In genomic region chr4:114495688-114496426, GRCm38 (mm10) we compare ENCODE assay signal across 12 mouse cellular contexts.
DNase-seq lines count a peak whose midpoint lies in the region; ATAC-seq and TF ChIP-seq lines count a peak whose summit lies in the region.
"Had no signal": no experiment of that assay in that cellular context is flagged by ENCODE, and none has a peak within 500 bp of the region (broad histone marks: within the 10 kb centered on the region; RNA-seq: fewer than 3 reads in every experiment).

No protein-coding gene starts in this region.

- H3K27ac ChIP-seq in limb, embryonic 14.5 days (replicated peaks; ENCODE audit: low read depth, low read length), result no peak overlapping the region
- no peak overlapping the region for H3K27ac ChIP-seq in limb, embryonic 10.5 days
- no peak overlapping the region for H3K27ac ChIP-seq in hindbrain, embryonic 16.5 days (ENCODE audit: low read depth, low read length)
- no peak overlapping the region for H3K27ac ChIP-seq in midbrain, postnatal 0 days (ENCODE audit: low read depth, low read length)
- H3K27ac ChIP-seq: kidney, embryonic 15.5 days had no signal

- ATAC-seq in limb, embryonic 14.5 days (ENCODE audit: low FRiP score, low read depth), result peak; percentile 9; the same call in 1 of the 2 replicates
- ATAC-seq in hindbrain, embryonic 16.5 days, result peak; percentile 72
- peak; percentile 17; the same call in 1 of the 2 replicates for ATAC-seq in midbrain, postnatal 0 days (ENCODE audit: low FRiP score)
- no peak for ATAC-seq in CD4-positive, CD25-positive, alpha-beta regulatory T cell, adult 4 months
- ATAC-seq: liver, postnatal 0 days had no signal

- TF ChIP-seq CTCF in midbrain, postnatal 0 days (IDR thresholded peaks at IDR 0.05), result no peak

- H3K9me3 ChIP-seq in limb, embryonic 14.5 days (ENCODE audit: control insufficient read depth, low read length), result no peaks in the 10 kb centered on the region; the same call in 1 of the 2 replicates
- no peaks in the 10 kb centered on the region for H3K9me3 ChIP-seq in limb, embryonic 10.5 days (replicated peaks)
- no peaks in the 10 kb centered on the region for H3K9me3 ChIP-seq in hindbrain, embryonic 16.5 days (ENCODE audit: control insufficient read depth, low read length)
- no peaks in the 10 kb centered on the region for H3K9me3 ChIP-seq in midbrain, postnatal 0 days (ENCODE audit: low read length)
- H3K9me3 ChIP-seq: kidney, embryonic 15.5 days had no signal

- no peak for TF ChIP-seq POLR2A in limb, embryonic 14.5 days (IDR thresholded peaks at IDR 0.05; ENCODE audit: borderline replicate concordance, extremely low read depth, insufficient read depth, insufficient read length)

- peak; percentile 42 for DNase-seq in embryo, embryonic 10 days (ENCODE audit: low spot score)
- no peak for DNase-seq in embryo, embryonic 9.5 days (ENCODE audit: extremely low spot score)
- DNase-seq in limb, embryonic 14.5 days (ENCODE audit: low spot score), result no peak
- DNase-seq in limb, embryonic 10.5 days (ENCODE audit: low spot score), result no peak
- peak; percentile 35 for DNase-seq in midbrain, postnatal 0 days (ENCODE audit: low spot score)
- DNase-seq in adrenal gland, postnatal 36 days, result no peak
- DNase-seq: adrenal gland, postnatal 25 days; liver, postnatal 0 days; right cerebral cortex, postnatal 25 days had no signal

- H3K9ac ChIP-seq in limb, embryonic 14.5 days (ENCODE audit: low read depth, low read length, severe bottlenecking), result no peak overlapping the region
- H3K9ac ChIP-seq in hindbrain, embryonic 16.5 days (ENCODE audit: low read depth, low read length), result no peak overlapping the region
- no peak overlapping the region for H3K9ac ChIP-seq in midbrain, postnatal 0 days (replicated peaks; ENCODE audit: low read length, poor library complexity, severe bottlenecking)
- H3K9ac ChIP-seq: kidney, embryonic 15.5 days; liver, postnatal 0 days had no signal

- no peaks in the 10 kb centered on the region for H3K36me3 ChIP-seq in limb, embryonic 14.5 days (ENCODE audit: control insufficient read depth, insufficient read depth, low read length)
- H3K36me3 ChIP-seq in limb, embryonic 10.5 days, result no peaks in the 10 kb centered on the region
- H3K36me3 ChIP-seq in hindbrain, embryonic 16.5 days (ENCODE audit: control insufficient read depth, insufficient read depth, low read length), result no peaks in the 10 kb centered on the region
- no peaks in the 10 kb centered on the region for H3K36me3 ChIP-seq in midbrain, postnatal 0 days (ENCODE audit: insufficient read depth, low read length)
- H3K36me3 ChIP-seq: kidney, embryonic 15.5 days had no signal

- 57% methylated on average over 4 of the region's 4 CpGs for WGBS in limb, embryonic 14.5 days
- 55% methylated on average over 4 of the region's 4 CpGs for WGBS in limb, embryonic 10.5 days
- WGBS in hindbrain, embryonic 16.5 days, result 34% methylated on average over 4 of the region's 4 CpGs
- 38% methylated on average over 4 of the region's 4 CpGs for WGBS in midbrain, postnatal 0 days

- no peaks in the 10 kb centered on the region for H3K4me1 ChIP-seq in limb, embryonic 14.5 days (ENCODE audit: control insufficient read depth, insufficient read depth, low read length)
- peaks cover 8% of the 10 kb centered on the region; the same call in 1 of the 2 replicates for H3K4me1 ChIP-seq in limb, embryonic 10.5 days
- no peaks in the 10 kb centered on the region for H3K4me1 ChIP-seq in hindbrain, embryonic 16.5 days (ENCODE audit: control insufficient read depth, insufficient read depth, low read depth, low read length)
- no peaks in the 10 kb centered on the region for H3K4me1 ChIP-seq in midbrain, postnatal 0 days (ENCODE audit: insufficient read depth, low read length)

- H3K4me2 ChIP-seq in limb, embryonic 14.5 days (replicated peaks; ENCODE audit: low read depth, low read length, severe bottlenecking), result no peak overlapping the region
- no peak overlapping the region for H3K4me2 ChIP-seq in hindbrain, embryonic 16.5 days (ENCODE audit: low read length)
- no peak overlapping the region for H3K4me2 ChIP-seq in midbrain, postnatal 0 days (ENCODE audit: low read depth, low read length, poor library complexity, severe bottlenecking)
- H3K4me2 ChIP-seq: kidney, embryonic 15.5 days had no signal

- no peak overlapping the region for H3K4me3 ChIP-seq in limb, embryonic 14.5 days (replicated peaks; ENCODE audit: low read length)
- no peak overlapping the region for H3K4me3 ChIP-seq in limb, embryonic 10.5 days
- H3K4me3 ChIP-seq in hindbrain, embryonic 16.5 days (ENCODE audit: low read length), result no peak overlapping the region
- H3K4me3 ChIP-seq in midbrain, postnatal 0 days (ENCODE audit: low read depth, low read length), result no peak overlapping the region
- H3K4me3 ChIP-seq: kidney, embryonic 15.5 days had no signal

- peaks cover 4% of the 10 kb centered on the region for H3K27me3 ChIP-seq in limb, embryonic 14.5 days (ENCODE audit: control insufficient read depth, insufficient read depth, low read length)
- H3K27me3 ChIP-seq in limb, embryonic 10.5 days (ENCODE audit: low read depth, poor library complexity, severe bottlenecking), result peaks cover 98% of the 10 kb centered on the region
- no peaks in the 10 kb centered on the region for H3K27me3 ChIP-seq in hindbrain, embryonic 16.5 days (replicated peaks; ENCODE audit: control insufficient read depth, insufficient read depth, low read length)
- H3K27me3 ChIP-seq in midbrain, postnatal 0 days (ENCODE audit: insufficient read depth, low read length), result no peaks in the 10 kb centered on the region
- H3K27me3 ChIP-seq: kidney, embryonic 15.5 days had no signal

Comparison
In these comparisons a context has a peak if more than half of its experiments do, and no peak if none do; other contexts are left out.
1. DNase-seq: peak in embryo, embryonic 10 days (single experiment) and midbrain, postnatal 0 days (single experiment); none in embryo, embryonic 9.5 days (single experiment), limb, embryonic 14.5 days (single experiment), limb, embryonic 10.5 days (single experiment) and adrenal gland, postnatal 36 days (0 of 2).